Mouse (Mus musculus) MEL (cell line): ENCODE measurements at regions not wholly inside any gene's neighbourhood (a gene's known extent, or its start where the extent isn't known, plus 50 kb on each side); places are given as distances from the start of the nearest gene placed in this dataset.

Source experiments
- DNase-seq: peaks from one replicate; pipeline ENCODE4 v3.0.0; 2011; ENCODE audit warnings: low read depth, low spot score
- H3K27ac ChIP-seq: 2 replicates; pipeline ENCODE4 v1.5.1; 2012; ENCODE audit warnings: low read depth, mild to moderate bottlenecking, control low read depth, low read length, moderate library complexity; ENCODE audit not compliant: control insufficient read depth
- H3K27me3 ChIP-seq, 2 experiments: fragments of 150-350 bp in 1 of 2; sonication (generic) in 1 of 2; 2 replicates each; pipeline ENCODE4 v1.6.1; 2012; ENCODE audit warnings: low read length in 2 of 2, mild to moderate bottlenecking in 2 of 2, improper control_type of control experiment in 1 of 2, moderate library complexity in 1 of 2; ENCODE audit not compliant: insufficient read depth in 2 of 2, control insufficient read depth in 1 of 2
- H3K36me3 ChIP-seq, 2 experiments: 2 replicates each; pipeline ENCODE4 v1.6.1; 2012 to 2014; ENCODE audit warnings: low read length in 2 of 2, improper control_type of control experiment in 1 of 2, inconsistent platforms in 1 of 2, mild to moderate bottlenecking in 1 of 2; ENCODE audit not compliant: insufficient read depth in 2 of 2, control insufficient read depth in 1 of 2
- H3K4me1 ChIP-seq, 2 experiments: fragments of 150-350 bp in 1 of 2; sonication (generic) in 1 of 2; 2 replicates each; pipeline ENCODE4 v1.6.1; 2012; ENCODE audit warnings: low read length in 2 of 2, improper control_type of control experiment in 1 of 2, mild to moderate bottlenecking in 1 of 2; ENCODE audit not compliant: insufficient read depth in 2 of 2, control insufficient read depth in 1 of 2
- H3K4me3 ChIP-seq, 2 experiments: fragments of 150-350 bp in 1 of 2; sonication (generic) in 1 of 2; 2 replicates each; pipeline ENCODE4 v1.5.1; 2012; ENCODE audit warnings: low read depth in 2 of 2, low read length in 2 of 2, mild to moderate bottlenecking in 2 of 2, moderate library complexity in 2 of 2, control low read depth in 1 of 2, improper control_type of control experiment in 1 of 2; ENCODE audit not compliant: control insufficient read depth in 1 of 2, insufficient read depth in 1 of 2
- H3K79me2 ChIP-seq: 2 replicates; pipeline ENCODE4 v1.6.1; 2012; ENCODE audit warnings: mild to moderate bottlenecking, low read length, moderate library complexity; ENCODE audit not compliant: control insufficient read depth, poor library complexity, insufficient read depth
- H3K9ac ChIP-seq: 2 replicates; pipeline ENCODE4 v1.6.1; 2012; ENCODE audit warnings: low read depth, mild to moderate bottlenecking, control low read depth, low read length, moderate library complexity; ENCODE audit not compliant: control insufficient read depth, poor library complexity, severe bottlenecking
- H3K9me3 ChIP-seq: fragments of 150-350 bp; sonication (generic); replicated peaks from 2 replicates; pipeline ENCODE4 v1.6.1; 2012; ENCODE audit warnings: mild to moderate bottlenecking, low read length, improper control_type of control experiment, moderate library complexity; ENCODE audit not compliant: insufficient read depth
- CHD2 ChIP-seq: IDR thresholded peaks from 2 replicates; pipeline ENCODE4 v1.6.1; 2011; ENCODE audit warnings: low read length, improper control_type of control experiment
- EP300 ChIP-seq, 2 experiments: IDR thresholded peaks; 2 replicates each; pipeline ENCODE4 v1.6.1; 2011; ENCODE audit warnings: improper control_type of control experiment in 2 of 2, low read length in 2 of 2, low read depth in 1 of 2, mild to moderate bottlenecking in 1 of 2
- GATA1 ChIP-seq: IDR thresholded peaks from 2 replicates; pipeline ENCODE4 v1.6.1; 2011; ENCODE audit warnings: low read depth, low read length, improper control_type of control experiment
- MAX ChIP-seq: IDR thresholded peaks from 2 replicates; pipeline ENCODE4 v1.6.1; 2011; ENCODE audit warnings: low read length, improper control_type of control experiment
- MEF2A ChIP-seq: IDR thresholded peaks from 2 replicates; pipeline ENCODE4 v1.6.1; 2014; ENCODE audit warnings: low read depth, mild to moderate bottlenecking, inconsistent platforms, low read length, improper control_type of control experiment; ENCODE audit not compliant: poor library complexity, insufficient replicate concordance, severe bottlenecking; ENCODE audit errors: extremely low read depth
- MYC ChIP-seq: IDR thresholded peaks from 2 replicates; pipeline ENCODE4 v1.6.1; 2011; ENCODE audit warnings: low read depth, mild to moderate bottlenecking, low read length, improper control_type of control experiment, moderate library complexity
- NELFE ChIP-seq: IDR thresholded peaks from 2 replicates; pipeline ENCODE4 v1.6.1; 2011; ENCODE audit warnings: low read depth, low read length, improper control_type of control experiment
- NRF1 ChIP-seq: IDR thresholded peaks from 2 replicates; pipeline ENCODE4 v1.6.1; 2014; ENCODE audit warnings: low read depth, mild to moderate bottlenecking, inconsistent platforms, low read length, improper control_type of control experiment, moderate library complexity; ENCODE audit not compliant: poor library complexity, insufficient read depth, severe bottlenecking
- POLR2AphosphoS2 ChIP-seq: IDR thresholded peaks from 2 replicates; pipeline ENCODE4 v1.6.1; 2011; ENCODE audit warnings: low read length, improper control_type of control experiment
- RCOR1 ChIP-seq: IDR thresholded peaks from 2 replicates; pipeline ENCODE4 v1.6.1; 2012; ENCODE audit warnings: low read depth, mild to moderate bottlenecking, inconsistent platforms, low read length, improper control_type of control experiment
- SMC3 ChIP-seq: IDR thresholded peaks from 2 replicates; pipeline ENCODE4 v1.6.1; 2011; ENCODE audit warnings: low read depth, low read length, improper control_type of control experiment
- TAL1 ChIP-seq: IDR thresholded peaks from 2 replicates; pipeline ENCODE4 v1.6.1; 2012; ENCODE audit warnings: mild to moderate bottlenecking, inconsistent platforms, low read length, moderate library complexity, mixed read lengths
- UBTF ChIP-seq: IDR thresholded peaks from 2 replicates; pipeline ENCODE4 v1.6.1; 2012; ENCODE audit warnings: low read depth, mild to moderate bottlenecking, inconsistent platforms, low read length, improper control_type of control experiment, moderate library complexity, borderline replicate concordance; ENCODE audit not compliant: insufficient read depth

GRCm38 (mm10) chr3:144257714-144258517 lies 52.9 kb upstream of the Lmo4 start:
- Histone ChIP-seq H3K79me2 (no peaks in the 10 kb centered on the region), H3K36me3 (peaks cover 0 to 3% of the 10 kb centered on the region in 2 experiments; a peak in 1 of 4 replicates), H3K4me3 (no peak overlapping the region), H3K9me3 (no peaks in the 10 kb centered on the region), H3K9ac (no peak overlapping the region), H3K27ac (no peak overlapping the region), H3K27me3 (no peaks in the 10 kb centered on the region; a peak in 2 of 4 replicates), H3K4me1 (peaks cover 0 to 8% of the 10 kb centered on the region in 2 experiments; a peak in 3 of 4 replicates)
- DNase-seq = no peak
- TF ChIP-seq NRF1 = no peak
- no peak for TF ChIP-seq CHD2
- no peak for TF ChIP-seq MAX

- Histone ChIP-seq H3K79me2 (no peaks in the 10 kb centered on the region), H3K4me3 (no peak overlapping the region), H3K4me1 (peaks cover 0 to 8% of the 10 kb centered on the region in 2 experiments; a peak in 3 of 4 replicates), H3K9ac (no peak overlapping the region), H3K36me3 (peaks cover 0 to 3% of the 10 kb centered on the region in 2 experiments; a peak in 1 of 4 replicates), H3K27me3 (no peaks in the 10 kb centered on the region; a peak in 2 of 4 replicates), H3K9me3 (no peaks in the 10 kb centered on the region), H3K27ac (no peak overlapping the region)
- no peak for DNase-seq
- TF ChIP-seq MEF2A (no peak), TAL1 (no peak), RCOR1 (0 out of 2 replicates have a peak, but pooled peaks have one; percentile 8), EP300 (IDR thresholded peaks at IDR 0.05; ENCODE audit: low read depth in 1 of 2, low read length in 2 of 2) (peak in 1 of 2 experiments; percentile 36; a peak in 1 of 4 replicates), NELFE (no peak), MYC (no peak), GATA1 (no peak), POLR2AphosphoS2 (no peak), SMC3 (no peak), UBTF (no peak)
Measured at GRCm38 (mm10) chr3:144257196-144257595, 52.2 kb upstream of the Lmo4 start.
